Mouse (Mus musculus) G1E (cell line): ENCODE results near the gene Cd2bp2. TPM values are rescaled to one million over a fixed set of nuclear protein-coding genes. Genes with fewer than 3 reads are reported as not detected.

ENCODE experiments used
- ATAC-seq: 2 replicates; pipeline ENCODE4 v1.8.0; 2016; ENCODE audit warnings: mild to moderate bottlenecking; ENCODE audit not compliant: insufficient number of reproducible peaks, poor library complexity, low FRiP score, severe bottlenecking; ENCODE audit errors: extremely low read depth
- DNase-seq: peaks from one replicate; pipeline ENCODE4 v3.0.0; 2012; ENCODE audit warnings: low spot score
- H3K27me3 ChIP-seq: 2 replicates; pipeline ENCODE4 v1.6.1; 2012; ENCODE audit warnings: mild to moderate bottlenecking, low read length, inconsistent platforms; ENCODE audit not compliant: insufficient read depth
- H3K36me3 ChIP-seq: replicated peaks from 2 replicates; pipeline ENCODE3; 2012; ENCODE audit warnings: mild to moderate bottlenecking, inconsistent platforms
- H3K4me1 ChIP-seq: 2 replicates; pipeline ENCODE4 v1.6.1; 2012; ENCODE audit warnings: low read depth, low read length, inconsistent platforms, mixed read lengths; ENCODE audit not compliant: insufficient read depth
- H3K4me3 ChIP-seq: 2 replicates; pipeline ENCODE4 v1.5.1; 2012; ENCODE audit warnings: low read depth, mild to moderate bottlenecking, inconsistent platforms, low read length, moderate library complexity, mixed read lengths
- H3K9me3 ChIP-seq: replicated peaks from 2 replicates; pipeline ENCODE4 v1.6.1; 2012; ENCODE audit warnings: inconsistent platforms
- CTCF ChIP-seq: IDR thresholded peaks from 2 replicates; pipeline ENCODE4 v1.5.1; 2012; ENCODE audit warnings: low read depth, low read length, inconsistent platforms, mixed read lengths
- GATA1 ChIP-seq: IDR thresholded peaks from 2 replicates; pipeline ENCODE4 v1.6.1; 2012; ENCODE audit warnings: borderline replicate concordance, low read length, inconsistent platforms, mixed read lengths
- GATA2 ChIP-seq: IDR thresholded peaks from 2 replicates; pipeline ENCODE4 v1.6.1; 2012; ENCODE audit warnings: low read depth, low read length, inconsistent platforms, borderline replicate concordance
- POLR2AphosphoS5 ChIP-seq: IDR thresholded peaks from 2 replicates; pipeline ENCODE4 v1.6.1; 2012; ENCODE audit warnings: low read depth, low read length, inconsistent platforms; ENCODE audit not compliant: insufficient replicate concordance
- TAL1 ChIP-seq: conservative IDR thresholded peaks from 2 replicates; pipeline ENCODE4 v1.6.1; 2012; ENCODE audit warnings: low read depth, low read length, inconsistent platforms, mixed read lengths
- polyA plus RNA-seq: library from polyadenylated mRNA; stranded (reverse); fragments of >175 nt; gene quantifications from 2 replicates; pipeline ENCODE4 v1.2.3, GENCODE M21; 2012
- total RNA-seq, 2 experiments: library from RNA; stranded (forward) in 1 of 2; stranded (reverse) in 1 of 2; fragments of 200-1000 nt in 1 of 2; fragments of >200 nt in 1 of 2; fragmentation: Nextera tagmentation in 1 of 2; gene quantifications; 2 replicates each; pipeline ENCODE4 v1.2.3; 2014 to 2017

The Cd2bp2 gene
- total and polyA plus RNA-seq, 3 experiments: 23.3 to 84.6 (median 71.8) TPM

DNA sequence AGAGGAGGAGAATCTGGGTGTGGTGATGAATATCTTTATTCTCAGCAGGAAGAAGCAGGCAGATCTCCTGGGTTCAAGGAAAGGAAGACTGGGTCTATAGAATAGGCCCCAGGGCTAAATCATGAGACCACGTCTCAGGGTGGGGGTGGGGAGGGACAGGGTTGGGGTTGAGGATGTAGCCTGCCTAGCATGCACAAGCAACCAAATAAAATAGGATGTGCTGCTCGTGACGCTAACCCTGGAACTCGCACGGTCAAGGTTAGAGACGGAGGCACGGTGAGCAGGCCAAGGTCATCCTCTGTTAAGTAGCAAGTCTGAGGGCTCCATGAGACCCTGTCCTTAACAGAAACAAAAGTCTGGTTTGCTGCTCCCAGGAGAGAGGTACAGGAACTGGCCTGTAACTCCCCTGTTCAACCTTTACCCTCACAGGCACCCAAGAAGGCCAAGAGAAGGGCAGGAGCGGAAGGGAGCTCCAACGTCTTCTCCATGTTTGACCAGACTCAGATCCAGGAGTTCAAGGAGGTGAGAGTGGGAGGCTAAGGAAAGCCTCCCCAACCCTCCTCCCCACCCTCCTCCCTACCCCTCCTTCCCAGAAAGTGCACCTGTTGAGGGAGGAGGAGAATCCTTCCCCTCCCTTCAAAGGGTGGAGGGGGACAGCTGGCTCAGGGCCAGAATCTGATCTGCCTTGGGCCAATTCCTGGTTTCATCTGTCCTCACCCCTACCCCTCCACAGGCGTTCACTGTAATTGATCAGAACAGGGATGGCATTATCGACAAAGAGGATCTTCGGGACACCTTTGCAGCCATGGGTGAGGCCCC is 16.8 kb upstream of the Cd2bp2 start:
- TF ChIP-seq CTCF: no peak
- no peak for TF ChIP-seq TAL1
- TF ChIP-seq POLR2AphosphoS5: no peak
- TF ChIP-seq GATA1: no peak
- no peak for TF ChIP-seq GATA2
- Histone ChIP-seq H3K27me3 (no peaks in the 10 kb centered on the region), H3K9me3 (no peaks in the 10 kb centered on the region), H3K36me3 (peaks cover 31% of the 10 kb centered on the region), H3K4me1 (peaks cover 70% of the 10 kb centered on the region), H3K4me3 (no peak overlapping the region)
- ATAC-seq (no peak), DNase-seq (no peak)

DNA sequence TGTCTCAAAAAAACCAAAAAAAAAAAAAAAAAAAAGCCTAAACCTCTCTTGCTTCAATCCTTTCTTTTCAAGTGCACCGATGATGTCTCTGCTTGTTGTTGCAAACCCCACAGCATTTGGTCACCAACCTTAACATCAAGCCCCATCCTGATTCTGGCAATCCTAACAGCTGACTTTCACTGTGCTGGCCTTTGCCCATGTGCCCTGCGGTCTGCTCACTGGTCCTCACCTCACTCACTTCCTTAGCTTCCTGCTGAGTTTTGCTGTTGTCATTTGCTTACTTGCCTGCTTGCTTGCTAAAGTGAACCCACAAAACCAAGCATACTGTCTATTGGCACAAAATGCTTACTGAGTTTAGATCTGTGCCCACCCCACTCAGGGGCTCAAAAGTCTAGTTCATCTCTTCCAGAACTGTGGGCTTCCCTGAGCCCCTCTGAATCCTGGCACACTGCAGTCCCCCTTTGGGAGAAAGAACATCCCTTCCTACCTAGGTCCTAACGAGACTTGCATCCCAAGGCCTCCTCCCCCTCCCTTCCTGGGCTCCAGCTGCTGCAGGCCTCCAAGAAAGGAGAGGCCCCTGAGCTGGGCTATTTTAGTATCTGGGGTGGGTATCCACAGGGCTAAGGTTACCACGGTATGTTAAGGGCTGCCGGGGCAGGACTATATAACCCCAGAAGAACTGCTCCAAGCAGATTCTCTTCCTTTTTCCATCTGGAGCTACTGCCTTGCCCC is 15.3 kb upstream of the Cd2bp2 start:
- no peak for DNase-seq
- Histone ChIP-seq H3K36me3 (peaks cover 28% of the 10 kb centered on the region), H3K4me1 (peaks cover 69% of the 10 kb centered on the region)

GRCm38 (mm10) chr7:127210266-127210665 is 14.4 kb upstream of the Cd2bp2 start:
- H3K4me3 ChIP-seq: no peak overlapping the region
- DNase-seq: no peak
- ATAC-seq: no peak

More for the DNA sequence above, 15.3 kb upstream of the Cd2bp2 start:
- Histone ChIP-seq H3K4me3 (no peak overlapping the region), H3K27me3 (no peaks in the 10 kb centered on the region), H3K9me3 (no peaks in the 10 kb centered on the region)
- TF ChIP-seq GATA2: no peak
- no peak for ATAC-seq

DNA sequence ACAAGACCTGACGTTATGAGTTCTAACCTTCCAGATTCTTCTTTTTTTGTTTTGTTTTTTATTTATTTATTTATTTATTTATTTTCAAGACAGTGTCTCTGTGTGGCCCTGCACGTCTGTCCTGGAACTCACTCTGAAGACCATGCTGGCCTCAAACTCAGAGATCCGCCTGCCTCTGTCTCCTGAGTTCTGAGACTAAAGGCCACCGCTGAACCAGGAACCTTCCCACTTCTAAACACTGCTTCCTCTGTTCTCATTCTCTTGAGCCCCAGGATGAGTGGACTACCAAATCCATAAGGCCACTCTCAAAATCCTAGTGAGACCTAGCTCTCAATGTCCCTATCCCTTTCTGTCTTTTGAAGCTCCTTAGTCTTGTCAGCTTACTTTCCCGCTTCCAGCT is 14.0 kb upstream of the Cd2bp2 start:
- peaks cover 69% of the 10 kb centered on the region for H3K4me1 ChIP-seq
- no peaks in the 10 kb centered on the region for H3K27me3 ChIP-seq
- no peaks in the 10 kb centered on the region for H3K9me3 ChIP-seq
- no peak for TF ChIP-seq TAL1
- no peak for TF ChIP-seq CTCF
- TF ChIP-seq GATA2: no peak
- no peak for TF ChIP-seq GATA1
- TF ChIP-seq POLR2AphosphoS5: no peak
- H3K36me3 ChIP-seq: peaks cover 26% of the 10 kb centered on the region
- ATAC-seq (no peak), DNase-seq (no peak)
- H3K4me3 ChIP-seq: peak overlapping the region; percentile 65; the same call in 1 of the 2 replicates

More at GRCm38 (mm10) chr7:127210266-127210665, 14.4 kb upstream of the Cd2bp2 start:
- H3K27me3 ChIP-seq: no peaks in the 10 kb centered on the region
- peaks cover 26% of the 10 kb centered on the region for H3K36me3 ChIP-seq
- TF ChIP-seq TAL1 (no peak), GATA2 (no peak), POLR2AphosphoS5 (no peak), CTCF (no peak), GATA1 (no peak)
- H3K4me1 ChIP-seq: peaks cover 69% of the 10 kb centered on the region
- H3K9me3 ChIP-seq: no peaks in the 10 kb centered on the region

GRCm38 (mm10) chr7:127208553-127209438 is 12.9 kb upstream of the Cd2bp2 start, which contains the start of gene Mylpf:
TSS of gene Mylpf (plus strand) at chr7:127208890.
- Histone ChIP-seq H3K36me3 (peaks cover 26% of the 10 kb centered on the region), H3K27me3 (no peaks in the 10 kb centered on the region), H3K9me3 (no peaks in the 10 kb centered on the region), H3K4me3 (peak within 1 kb of the TSS; percentile 76), H3K4me1 (peaks cover 67% of the 10 kb centered on the region)
- DNase-seq (peak; percentile 93), ATAC-seq (peak; percentile 90)
- no peak for TF ChIP-seq POLR2AphosphoS5
- TF ChIP-seq GATA2: no peak
- no peak for TF ChIP-seq CTCF
- TF ChIP-seq GATA1: no peak
- TF ChIP-seq TAL1: no peak

DNA sequence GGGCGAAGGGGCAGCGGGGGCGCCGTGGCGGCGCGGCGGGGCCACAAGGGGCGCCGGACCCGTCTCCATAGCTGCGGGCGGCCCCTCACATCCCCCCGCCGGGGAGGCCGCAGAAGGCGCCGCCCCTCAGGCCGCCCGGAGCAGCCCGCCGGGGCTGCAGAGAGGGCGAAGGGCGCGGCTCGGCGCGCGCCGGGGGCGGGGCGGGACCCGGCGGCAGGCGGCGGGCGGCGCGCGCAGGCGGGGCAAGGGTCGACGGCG is 12.4 kb upstream of the Cd2bp2 start, which contains the start of gene Tbc1d10b:
TSS of gene Tbc1d10b (minus strand) at position 174 of the 258 bp plus-strand sequence.
- Histone ChIP-seq H3K4me1 (peaks cover 68% of the 10 kb centered on the region), H3K4me3 (peak within 1 kb of the TSS; percentile 76), H3K9me3 (no peaks in the 10 kb centered on the region), H3K27me3 (no peaks in the 10 kb centered on the region), H3K36me3 (peaks cover 27% of the 10 kb centered on the region)
- ATAC-seq (no peak), DNase-seq (no peak)
- TF ChIP-seq GATA1: no peak
- TF ChIP-seq CTCF: no peak
- TF ChIP-seq TAL1: no peak
- TF ChIP-seq POLR2AphosphoS5: no peak
- no peak for TF ChIP-seq GATA2
